Mouse (Mus musculus): ENCODE data around the gene Slc26a3.

- TF ChIP-seq CTCF (IDR thresholded peaks at IDR 0.05; ENCODE audit: low read depth) = no peak
- TF ChIP-seq EP300 (IDR thresholded peaks at IDR 0.05; ENCODE audit: low read depth) = no peak
These were observed 67.8 kb downstream of the Slc26a3 start for GRCm38 (mm10) chr12:31458474-31458873.
